Mouse (Mus musculus) megakaryocyte-erythroid progenitor cell, adult 5-6 weeks (primary cell): Measurements from ENCODE around the gene B3gnt6. TPM values are rescaled to one million over a fixed set of nuclear protein-coding genes. Genes with fewer than 3 reads are reported as not detected.
A peak's percentile ranks its signal among the peaks of the same experiment; 100 is the strongest.

Experiments
- ATAC-seq: replicated peaks from 2 replicates; pipeline ENCODE4 v1.8.0; 2016; ENCODE audit warnings: mild to moderate bottlenecking, inconsistent platforms; ENCODE audit not compliant: severe bottlenecking, poor library complexity, low FRiP score, low TSS enrichment
- total RNA-seq, 2 experiments: library from RNA; stranded (forward) in 1 of 2; stranded (reverse) in 1 of 2; fragments of 200-1000, 215-1000 nt in 1 of 2; fragments of >200 nt in 1 of 2; fragmentation: Nextera tagmentation in 1 of 2; gene quantifications; 2 replicates each; pipeline ENCODE4 v1.2.3; 2014 to 2017

Gene B3gnt6
- total RNA-seq (2014; fragmentation: Nextera tagmentation) (not detected in 2 replicates), total RNA-seq (2017) (not detected in 2 replicates)

GRCm38 (mm10) chr7:98199381-98199780 lies at the start of gene B3gnt6:
Gene B3gnt6 (minus strand): TSS chr7:98199481.
- ATAC-seq = no peak

GRCm38 (mm10) chr7:98236686-98237359 lies 37.5 kb upstream of the B3gnt6 start:
- ATAC-seq = no peak

GRCm38 (mm10) chr7:98223796-98224195 lies 24.5 kb upstream of the B3gnt6 start:
- no peak for ATAC-seq

GRCm38 (mm10) chr7:98216713-98217112 lies 17.4 kb upstream of the B3gnt6 start:
- ATAC-seq = no peak

GRCm38 (mm10) chr7:98202946-98203345 lies 3.7 kb upstream of the B3gnt6 start:
- no peak for ATAC-seq

- no peak for ATAC-seq
Measured at GRCm38 (mm10) chr7:98201493-98202028, 2.3 kb upstream of the B3gnt6 start.

GRCm38 (mm10) chr7:98200396-98200795 lies 1.1 kb upstream of the B3gnt6 start:
- no peak for ATAC-seq

- ATAC-seq = no peak
Measured at GRCm38 (mm10) chr7:98195151-98195801, 4.0 kb downstream of the B3gnt6 start.

GRCm38 (mm10) chr7:98194026-98194792 lies 5.1 kb downstream of the B3gnt6 start:
- peak; percentile 14; the same call in 1 of the 2 replicates for ATAC-seq

- peak; percentile 47 for ATAC-seq
Measured at GRCm38 (mm10) chr7:98193515-98194025, 5.7 kb downstream of the B3gnt6 start.

- ATAC-seq = no peak
Measured at GRCm38 (mm10) chr7:98191571-98192250, 7.6 kb downstream of the B3gnt6 start.

GRCm38 (mm10) chr7:98190578-98190977 lies 8.7 kb downstream of the B3gnt6 start:
- no peak for ATAC-seq

GRCm38 (mm10) chr7:98189745-98190144 lies 9.5 kb downstream of the B3gnt6 start:
- peak; percentile 26 for ATAC-seq

- ATAC-seq = no peak
Measured at GRCm38 (mm10) chr7:98188680-98189079, 10.6 kb downstream of the B3gnt6 start.

GRCm38 (mm10) chr7:98188238-98188637 lies 11.0 kb downstream of the B3gnt6 start:
- ATAC-seq = no peak

GRCm38 (mm10) chr7:98187332-98187731 lies 11.9 kb downstream of the B3gnt6 start:
- peak; percentile 24; the same call in 1 of the 2 replicates for ATAC-seq

GRCm38 (mm10) chr7:98186637-98187036 lies 12.6 kb downstream of the B3gnt6 start:
- no peak for ATAC-seq

GRCm38 (mm10) chr7:98185326-98185725 lies 14.0 kb downstream of the B3gnt6 start:
- ATAC-seq = no peak

- peak; percentile 8; the same call in 1 of the 2 replicates for ATAC-seq
Measured at GRCm38 (mm10) chr7:98178560-98179231, 20.6 kb downstream of the B3gnt6 start.
